Mouse (Mus musculus): ENCODE results near the gene Dock2.
A peak's percentile ranks its signal among the peaks of the same experiment; 100 is the strongest.

The Dock2 gene

DNA sequence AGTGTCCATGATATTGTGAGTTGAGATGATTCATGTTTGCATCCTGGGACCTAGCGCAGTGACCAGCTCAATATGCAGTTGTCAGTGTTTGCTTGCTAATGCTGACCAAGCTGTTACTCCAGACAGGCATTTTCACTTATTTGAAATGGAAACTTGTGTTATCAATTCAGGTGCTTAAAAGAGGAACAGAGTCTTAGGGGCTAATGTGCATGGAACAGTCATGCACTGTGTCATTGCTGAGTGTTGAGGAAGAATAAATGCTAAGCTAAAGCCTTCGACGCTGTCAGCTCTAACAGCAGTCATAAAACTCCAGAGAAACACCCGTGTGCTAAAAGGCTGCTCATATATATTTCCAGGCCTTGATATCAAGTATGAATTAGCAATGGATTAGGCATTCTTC lies 259.1 kb downstream of the Dock2 start:
- DNase-seq, result no peak

DNA sequence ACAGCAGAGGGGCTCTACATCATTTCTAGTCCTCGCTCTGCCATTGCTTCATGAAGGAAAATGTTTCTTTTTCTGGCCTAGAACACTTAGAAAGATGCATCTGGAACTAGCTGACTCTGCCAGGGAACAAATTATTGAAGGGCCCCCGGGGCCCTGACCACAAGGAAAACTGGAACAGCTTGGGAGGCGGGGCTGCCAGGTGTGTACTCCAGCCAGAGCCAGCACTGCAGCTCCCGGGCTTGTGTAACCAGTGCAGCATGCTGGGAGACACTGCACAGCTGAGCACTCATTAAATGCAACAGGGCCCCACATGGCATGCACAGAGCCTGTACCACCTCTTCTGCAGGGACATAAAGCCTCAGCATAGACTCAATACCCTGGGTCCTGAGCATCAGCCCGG lies 265.1 kb downstream of the Dock2 start:
- DNase-seq, result no peak

DNA sequence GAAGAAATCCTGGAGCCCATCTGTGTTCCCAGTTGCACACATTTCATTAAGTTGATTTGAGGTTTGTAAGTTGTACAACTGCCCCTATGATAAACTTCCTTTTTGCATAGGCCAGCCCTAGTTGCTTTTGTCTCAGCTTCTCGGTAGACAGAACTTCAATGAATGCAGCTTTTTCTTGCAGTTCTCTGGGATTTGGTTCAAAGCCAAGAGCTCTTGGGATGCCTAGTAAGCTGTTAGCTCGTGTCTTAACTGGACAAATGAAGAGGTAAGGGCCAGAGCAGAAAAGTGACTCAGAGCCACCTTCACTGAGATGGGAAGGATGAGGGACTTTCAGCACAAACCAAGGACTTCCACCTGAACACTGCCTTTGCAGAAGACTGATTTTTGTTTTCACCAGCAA lies 266.7 kb downstream of the Dock2 start:
- no peak for DNase-seq

DNA sequence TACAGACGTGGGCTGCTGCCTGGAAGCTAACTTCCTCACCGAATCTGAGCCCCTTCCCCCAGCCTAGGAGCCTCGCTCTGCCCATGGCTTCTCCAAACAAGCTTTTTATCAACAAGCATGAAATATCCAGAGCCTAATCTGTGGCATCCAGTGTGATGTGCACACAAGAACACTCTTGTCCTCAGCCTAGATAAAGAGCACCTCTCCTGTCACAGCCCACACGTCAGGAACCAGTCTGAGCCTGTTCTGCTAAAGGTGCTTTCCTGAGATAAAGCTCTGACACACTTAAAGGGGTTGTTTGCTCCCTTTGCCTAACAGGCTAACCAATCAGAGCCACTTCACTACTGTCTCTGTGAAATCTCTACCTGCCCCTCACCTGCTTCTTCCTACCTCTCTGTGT lies 268.4 kb downstream of the Dock2 start:
- no peak for DNase-seq

GRCm38 (mm10) chr11:34506390-34506789 lies 277.3 kb downstream of the Dock2 start:
- no peak for DNase-seq

GRCm38 (mm10) chr11:34499663-34500062 lies 284.0 kb downstream of the Dock2 start:
- no peak for DNase-seq

DNA sequence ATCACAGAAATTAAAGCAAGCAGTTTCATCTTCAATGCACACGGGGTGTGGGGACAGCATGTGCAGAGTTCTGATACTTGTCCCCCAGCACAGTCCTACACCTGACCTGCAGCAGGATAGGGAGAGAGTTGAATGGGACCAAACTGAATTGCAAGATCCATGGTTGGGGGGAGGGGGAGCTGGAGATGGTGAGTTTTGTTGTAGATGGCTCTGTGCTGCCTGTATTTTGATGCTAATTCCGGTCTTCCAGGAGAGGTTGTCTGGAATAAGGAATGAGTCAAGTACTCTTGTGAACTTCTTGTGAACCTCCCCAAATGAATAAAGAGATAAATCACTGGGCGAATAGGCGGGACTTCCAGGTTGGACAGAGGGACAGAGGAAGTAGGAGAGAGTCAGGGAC lies 289.0 kb downstream of the Dock2 start:
- DNase-seq, result no peak

DNA sequence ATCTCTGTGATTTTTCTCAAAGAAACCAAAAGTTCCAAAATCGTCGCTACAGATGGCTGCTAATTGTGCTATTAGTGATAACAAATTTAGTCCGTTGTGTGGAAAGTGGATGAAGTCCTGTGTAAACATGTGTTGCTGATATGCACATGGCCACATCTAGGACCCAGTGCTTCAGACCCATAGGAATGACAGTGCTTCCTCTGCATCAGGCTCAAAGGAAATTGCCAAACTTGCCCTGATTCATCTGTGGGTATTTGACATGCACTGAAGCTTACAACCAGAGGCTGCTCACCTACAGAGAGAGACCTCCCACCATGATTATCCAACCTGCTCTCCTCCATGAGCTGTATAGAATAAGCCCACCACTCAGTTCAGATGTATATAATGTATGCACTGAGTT lies 290.7 kb downstream of the Dock2 start:
- no peak for DNase-seq

DNA sequence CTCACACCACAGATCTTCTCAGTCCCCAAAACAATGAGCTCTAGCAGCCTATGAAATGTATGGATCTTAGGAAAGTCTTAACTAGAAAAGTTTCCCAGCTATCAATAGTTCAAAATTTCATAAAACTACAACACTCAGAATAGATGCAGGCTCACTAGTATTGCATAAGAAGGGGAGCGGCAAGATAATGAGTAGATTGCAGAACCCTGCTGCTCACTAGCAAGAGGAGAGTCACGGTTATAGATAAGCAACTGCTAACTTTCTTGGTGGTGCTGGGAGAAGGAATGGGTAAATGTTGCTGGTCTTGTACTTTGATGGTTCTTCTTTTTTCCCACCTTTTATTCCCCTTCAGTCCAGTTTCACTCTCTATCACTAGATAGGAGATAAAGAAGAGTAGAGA lies 291.5 kb downstream of the Dock2 start:
- DNase-seq, result no peak

GRCm38 (mm10) chr11:34489548-34489947 lies 294.1 kb downstream of the Dock2 start:
- no peak for DNase-seq

DNA sequence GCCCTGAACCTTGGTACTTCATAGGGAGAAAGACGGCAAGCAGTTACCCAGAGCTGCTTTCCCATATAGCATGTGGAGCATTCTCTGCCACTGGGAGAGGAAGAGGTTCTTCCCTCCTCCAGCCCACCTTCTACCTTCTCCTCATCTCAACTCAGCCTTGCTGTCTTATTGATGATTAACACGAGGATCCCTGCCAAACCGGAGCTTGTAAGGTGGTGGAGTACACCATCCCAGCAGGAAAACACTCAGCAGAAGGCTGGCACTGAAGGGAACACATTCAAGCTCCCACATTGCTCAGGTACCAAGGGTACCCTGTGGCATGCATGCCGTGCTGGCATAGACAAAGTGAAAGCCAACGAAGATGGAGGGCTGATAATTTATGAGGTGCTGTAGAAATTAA lies 304.4 kb downstream of the Dock2 start:
- peak; percentile 64 to 70 for DNase-seq

DNA sequence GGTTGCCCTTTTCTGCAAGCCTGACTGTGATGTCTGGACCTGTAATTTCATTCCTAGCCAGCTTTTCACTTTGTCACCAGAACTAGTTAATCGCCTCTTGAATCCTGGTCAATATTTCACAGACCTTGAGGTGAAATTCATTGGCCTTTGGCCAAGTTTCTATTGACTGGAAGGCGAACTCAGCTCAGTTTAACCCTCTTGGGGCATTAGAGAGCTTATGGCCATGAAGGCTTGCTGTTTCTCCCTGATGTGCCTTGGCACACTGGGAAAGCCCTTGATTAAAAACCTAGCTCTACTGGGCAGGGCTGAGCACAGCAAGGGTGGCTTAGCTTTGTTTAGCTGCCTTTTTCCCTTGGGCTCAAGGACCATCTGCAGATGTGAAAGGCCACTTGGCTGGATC lies 313.9 kb downstream of the Dock2 start:
- DNase-seq, result peak; percentile 40 to 43

- DNase-seq, result peak; percentile 66 to 70
Measured at GRCm38 (mm10) chr11:34468571-34468970, 315.1 kb downstream of the Dock2 start.

- no peak for DNase-seq
Measured at GRCm38 (mm10) chr11:34467056-34467455, 316.6 kb downstream of the Dock2 start.

GRCm38 (mm10) chr11:34449944-34450343 lies 333.7 kb downstream of the Dock2 start:
- no peak for DNase-seq

DNA sequence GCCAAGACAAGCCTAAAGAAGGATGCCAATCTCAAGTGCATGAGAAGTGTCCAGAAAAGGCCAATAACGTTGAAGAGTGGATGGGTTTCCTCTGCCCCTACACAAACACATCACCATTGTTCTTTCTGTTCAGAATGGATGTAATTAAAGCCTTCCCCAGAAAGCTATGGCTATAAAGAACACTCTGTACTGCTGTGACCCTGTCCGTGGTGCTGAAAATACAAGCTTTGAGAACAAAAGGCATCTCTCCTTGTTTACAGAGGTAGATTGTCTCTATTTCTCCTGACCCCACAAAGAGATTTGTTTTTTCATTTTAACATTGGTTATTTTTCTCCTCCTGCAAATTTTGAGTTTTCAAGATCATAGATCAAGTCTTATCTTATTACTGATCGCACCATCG lies 335.8 kb downstream of the Dock2 start:
- peak in 1 of 2 experiments; percentile 60 for DNase-seq

DNA sequence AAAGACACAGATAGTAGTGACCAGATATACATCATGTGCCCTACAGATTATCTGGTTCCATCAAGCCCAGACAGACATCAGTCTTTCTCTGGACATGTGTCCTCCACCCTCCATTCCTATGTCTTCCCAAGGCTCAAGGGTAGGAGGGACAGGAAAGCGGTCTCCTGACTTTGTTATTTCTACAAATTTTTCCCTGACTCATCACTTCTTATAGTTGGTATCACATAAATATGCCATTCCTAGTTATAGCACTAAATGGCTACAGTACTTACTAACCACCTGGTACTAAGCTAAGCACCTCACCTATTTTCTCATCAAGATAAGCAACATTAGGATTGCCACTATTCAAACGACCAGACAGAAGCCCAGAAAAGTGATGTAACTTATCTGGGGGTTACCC lies 345.3 kb downstream of the Dock2 start:
- DNase-seq, result no peak

DNA sequence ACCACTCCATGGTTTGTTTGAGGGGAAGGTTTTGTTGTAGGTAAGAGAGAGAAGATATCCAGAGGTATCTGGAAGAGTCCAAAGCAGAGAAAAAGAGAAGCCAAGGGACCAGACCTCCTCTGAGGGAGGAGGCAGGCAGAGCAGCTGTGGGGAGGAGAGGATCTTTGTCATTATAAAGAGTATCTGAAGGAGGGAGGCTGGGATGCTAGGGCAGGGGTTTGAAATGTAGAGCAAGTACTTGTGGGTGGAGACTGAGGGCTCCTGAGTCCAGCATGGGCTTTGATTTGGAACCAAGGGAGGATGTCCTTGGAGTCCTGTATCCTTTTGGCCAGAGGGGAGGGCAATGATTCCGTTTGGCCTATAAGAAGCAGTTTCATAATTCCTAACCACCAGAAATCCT lies 346.2 kb downstream of the Dock2 start:
- DNase-seq, result no peak

GRCm38 (mm10) chr11:34431978-34432377 lies 351.7 kb downstream of the Dock2 start:
- DNase-seq, result no peak

GRCm38 (mm10) chr11:34431371-34431770 lies 352.3 kb downstream of the Dock2 start:
- DNase-seq, result no peak

GRCm38 (mm10) chr11:34430940-34431339 lies 352.8 kb downstream of the Dock2 start:
- no peak for DNase-seq

DNA sequence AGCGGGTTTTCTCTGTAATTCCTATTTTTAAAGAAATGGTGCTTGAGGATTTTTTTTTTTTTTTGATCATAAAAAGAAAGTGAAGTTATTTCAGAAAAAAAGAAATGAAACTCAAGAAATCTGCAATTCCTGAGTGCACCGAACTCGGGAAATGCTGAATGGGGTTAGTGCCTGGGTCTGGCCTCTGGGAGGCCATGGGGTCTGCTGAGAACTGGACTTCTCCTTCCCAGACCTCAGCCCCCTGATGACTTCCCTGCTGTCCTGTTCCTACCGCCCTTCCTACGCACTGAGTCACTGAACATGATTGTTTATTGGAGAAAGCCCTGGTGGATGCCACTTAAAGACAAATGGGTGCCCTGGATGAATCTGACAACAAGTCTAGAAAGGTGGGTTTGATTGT lies 356.5 kb downstream of the Dock2 start:
- no peak for DNase-seq

DNA sequence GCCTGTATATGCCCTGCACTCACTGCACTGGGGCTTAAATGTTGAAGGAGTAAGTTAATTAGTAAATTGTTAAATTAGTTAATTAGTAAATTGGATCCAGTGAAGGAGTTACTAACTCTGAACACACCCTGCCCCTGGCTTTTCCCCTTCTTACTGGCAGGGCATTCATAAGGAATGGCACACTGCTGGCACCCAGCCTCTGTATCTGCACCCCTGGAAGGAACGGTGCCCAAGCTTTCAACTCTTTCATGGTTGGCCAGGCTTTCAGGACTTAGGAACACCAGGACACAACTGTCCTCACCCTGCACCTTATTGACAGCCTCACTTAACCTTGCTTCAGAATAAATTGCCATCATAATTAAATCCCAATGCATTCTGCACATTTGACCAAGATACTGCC lies 359.1 kb downstream of the Dock2 start:
- peak; percentile 67 to 81 for DNase-seq

- no peak for DNase-seq
Measured at GRCm38 (mm10) chr11:34421061-34421460, 362.6 kb downstream of the Dock2 start.

DNA sequence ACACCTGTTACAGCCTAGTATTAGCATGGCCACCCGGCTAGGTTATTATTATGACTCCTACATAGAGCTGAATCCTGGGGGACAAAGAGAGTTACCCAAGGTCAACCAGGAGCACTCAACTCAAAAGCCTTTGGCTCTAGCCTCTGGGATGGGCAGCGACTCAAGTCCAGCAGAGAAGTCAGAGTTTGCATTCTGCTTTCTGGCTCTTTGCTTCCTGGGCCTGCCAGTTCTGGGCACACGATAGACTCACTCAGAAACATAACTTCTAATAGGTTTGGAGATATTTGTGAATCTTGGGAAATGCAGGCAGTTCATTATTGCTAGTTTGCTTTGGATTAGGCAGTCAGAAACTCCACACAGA lies 367.1 kb downstream of the Dock2 start:
- no peak for DNase-seq
